Mouse (Mus musculus) forebrain, embryonic 13.5 days (tissue): ENCODE data around the gene BC004004. TPM values are rescaled to one million over a fixed set of nuclear protein-coding genes. Genes with fewer than 3 reads are reported as not detected.
"Not testable (repeated sequence)": the region's sequence is repeated elsewhere in the genome, so short reads cannot be mapped to it uniquely, and the experiment has no call there.

ENCODE experiments used
- ATAC-seq: fragments of 200-750 bp; cut with Nextera tagmentation; 2 replicates; pipeline ENCODE4 v1.8.0; 2017
- H3K27ac ChIP-seq: fragments of 300-500 bp; sonication (generic); 2 replicates; pipeline ENCODE4 v1.5.1; 2015; ENCODE audit warnings: inconsistent platforms, mild to moderate bottlenecking, moderate library complexity
- H3K27me3 ChIP-seq: fragments of 300-500 bp; sonication (generic); 2 replicates; pipeline ENCODE4 v1.6.1; 2015; ENCODE audit warnings: mild to moderate bottlenecking, inconsistent platforms
- H3K36me3 ChIP-seq: fragments of 300-500 bp; sonication (generic); 2 replicates; pipeline ENCODE4 v1.6.1; 2015; ENCODE audit warnings: mild to moderate bottlenecking, inconsistent platforms; ENCODE audit not compliant: poor library complexity, severe bottlenecking
- H3K4me1 ChIP-seq: fragments of 300-500 bp; sonication (generic); 2 replicates; pipeline ENCODE4 v1.6.1; 2015; ENCODE audit warnings: inconsistent platforms
- H3K4me2 ChIP-seq: fragments of 300-500 bp; sonication (generic); 2 replicates; pipeline ENCODE4 v1.6.1; 2015; ENCODE audit warnings: inconsistent platforms, mild to moderate bottlenecking, moderate library complexity
- H3K4me3 ChIP-seq: fragments of 300-500 bp; sonication (generic); 2 replicates; pipeline ENCODE4 v1.5.1; 2015; ENCODE audit warnings: mild to moderate bottlenecking, inconsistent platforms
- H3K9ac ChIP-seq: fragments of 300-500 bp; sonication (generic); 2 replicates; pipeline ENCODE4 v1.6.1; 2015; ENCODE audit warnings: mild to moderate bottlenecking, inconsistent platforms
- H3K9me3 ChIP-seq: fragments of 300-500 bp; sonication (generic); replicated peaks from 2 replicates; pipeline ENCODE4 v1.6.1; 2016; ENCODE audit warnings: inconsistent platforms
- WGBS: fragments of 180-500 bp; shearing (Covaris S2); methylation state at CpG from one replicate; pipeline ENCODE4 v1.1.7; 2015; 5-methylcytosine and 5-hydroxymethylcytosine counted together
- polyA plus RNA-seq: library from polyadenylated mRNA; unstranded; fragments of >200 nt; fragmentation: Nextera tagmentation; extraction: Ambion mirVana; gene quantifications from 2 replicates; pipeline ENCODE4 v1.2.1, GENCODE M21; 2015

Gene BC004004
- polyA plus RNA-seq, 1 experiment from 2014 or later = 78.7 TPM

DNA sequence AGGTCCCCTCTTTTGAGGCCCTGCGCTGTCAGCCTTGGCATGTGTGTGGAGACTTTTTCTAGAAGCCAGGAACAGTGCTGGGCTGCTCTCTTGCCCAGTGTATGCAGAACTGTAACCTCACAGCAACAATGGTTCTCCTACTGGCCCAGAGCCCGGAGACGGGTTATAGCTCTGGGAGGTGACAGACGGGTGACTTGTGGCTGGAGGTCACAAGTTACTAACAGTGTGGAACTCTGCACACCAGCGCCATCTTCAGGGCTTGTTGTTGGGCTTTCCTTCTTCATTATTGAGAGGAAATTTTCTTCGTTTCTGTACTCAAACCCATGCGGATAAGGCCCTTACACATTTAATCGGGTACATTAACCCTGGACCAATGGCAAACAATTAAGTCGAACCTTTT, 19.1 kb upstream of the BC004004 start:
- Histone ChIP-seq H3K4me3 (no peak overlapping the region), H3K36me3 (peaks cover 45% of the 10 kb centered on the region), H3K27me3 (no peaks in the 10 kb centered on the region), H3K4me1 (peaks cover 40% of the 10 kb centered on the region), H3K9ac (no peak overlapping the region), H3K4me2 (no peak overlapping the region), H3K9me3 (no peaks in the 10 kb centered on the region), H3K27ac (no peak overlapping the region)
- 71% methylated on average over 9 of the region's 9 CpGs for WGBS
- ATAC-seq = no peak

DNA sequence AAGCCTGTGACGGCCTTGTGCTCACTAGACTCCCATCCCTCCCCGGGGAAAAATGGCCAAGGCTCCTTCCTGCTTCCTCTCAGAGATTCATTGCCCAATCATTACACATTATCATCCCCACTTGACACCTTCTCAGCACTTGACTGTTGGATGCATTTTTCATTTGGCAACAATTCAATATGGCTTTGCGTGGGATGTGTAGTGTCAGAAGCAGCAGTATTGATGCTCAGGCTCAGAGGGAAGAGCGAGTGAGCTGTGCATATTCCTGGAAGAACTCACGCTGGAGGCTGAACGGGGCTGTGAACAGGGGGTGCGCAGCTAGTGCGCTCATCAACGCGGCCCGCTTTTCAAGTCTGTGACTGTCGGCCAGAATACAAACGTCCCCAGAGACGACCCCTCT, 17.6 kb upstream of the BC004004 start:
- not testable (repeated sequence) for ATAC-seq, H3K4me2 ChIP-seq
- 0 out of 2 replicates have a peak overlapping the region, but pooled peaks have one; percentile 17 for H3K27ac ChIP-seq

DNA sequence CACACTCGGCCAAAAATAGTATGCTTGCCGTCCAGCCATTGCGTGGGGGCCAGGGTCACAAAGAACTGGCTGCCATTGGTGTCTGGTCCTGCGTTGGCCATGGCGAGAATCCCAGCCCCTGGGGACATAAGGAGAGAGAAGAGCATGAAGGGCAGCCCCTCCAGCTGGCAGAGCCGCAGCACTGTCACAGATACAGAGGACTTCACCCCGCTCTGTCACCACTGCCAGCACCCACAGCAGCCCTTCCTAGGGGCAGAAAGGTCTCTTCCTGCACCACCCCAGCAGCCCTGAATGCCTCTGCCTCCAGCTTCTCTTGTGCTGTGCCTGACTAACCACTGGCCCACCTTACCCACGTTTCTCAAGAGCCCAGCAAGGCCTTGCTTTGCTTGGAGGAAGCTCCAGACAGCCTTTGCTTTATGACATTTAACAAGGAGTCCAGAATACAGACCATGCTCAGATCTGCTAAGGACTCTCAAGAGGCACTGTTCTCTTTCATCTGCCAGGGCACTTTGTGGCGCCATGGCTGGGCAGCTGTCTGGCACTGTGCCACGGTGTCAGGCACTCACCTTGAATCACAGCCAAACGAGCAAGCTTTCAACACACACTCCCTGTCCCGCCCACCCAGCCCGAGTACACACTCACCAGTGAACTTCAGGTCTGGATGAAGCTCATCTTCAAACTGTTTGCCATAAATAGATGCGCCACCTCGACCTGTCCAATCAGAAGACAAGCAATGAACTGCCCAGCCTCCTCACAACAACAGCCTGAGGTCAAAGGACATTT, 16.8 kb upstream of the BC004004 start:
- Histone ChIP-seq H3K27ac (peak overlapping the region; percentile 17; the same call in 1 of the 2 replicates), H3K36me3 (peaks cover 60% of the 10 kb centered on the region), H3K27me3 (no peaks in the 10 kb centered on the region), H3K9ac (no peak overlapping the region; the same call in 1 of the 2 replicates), H3K4me2 (no peak overlapping the region), H3K9me3 (no peaks in the 10 kb centered on the region), H3K4me1 (peaks cover 20% of the 10 kb centered on the region), H3K4me3 (no peak overlapping the region)
- no peak for ATAC-seq
- 68% methylated on average over 15 of the region's 15 CpGs for WGBS

More for the DNA sequence above, 17.6 kb upstream of the BC004004 start:
- H3K36me3 ChIP-seq = peaks cover 52% of the 10 kb centered on the region
- peaks cover 25% of the 10 kb centered on the region for H3K4me1 ChIP-seq
- not testable (repeated sequence) for H3K9ac ChIP-seq, H3K9me3 ChIP-seq, H3K27me3 ChIP-seq, H3K4me3 ChIP-seq
- WGBS = 89% methylated on average over 14 of the region's 14 CpGs

DNA sequence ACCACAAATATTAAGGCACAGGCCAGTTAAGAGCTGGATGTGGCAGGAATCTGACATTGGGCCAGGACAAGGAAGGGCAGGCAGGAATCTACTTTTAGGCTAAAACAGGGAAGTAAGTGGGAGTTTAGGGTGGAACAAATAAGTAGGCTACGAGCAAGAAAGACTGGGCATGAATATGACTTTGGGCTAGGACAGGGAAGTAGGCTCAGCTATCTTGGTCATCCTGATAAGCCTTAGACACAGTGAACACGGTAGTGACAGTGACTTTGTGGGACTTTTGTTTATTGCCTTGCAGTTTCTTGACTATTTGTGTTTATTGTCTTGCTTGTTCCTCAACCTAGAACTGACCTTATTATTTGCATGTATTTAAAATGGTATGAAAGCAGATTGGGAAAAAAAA, 15.4 kb upstream of the BC004004 start:
- ATAC-seq = no peak
- WGBS = 94% methylated on average over 2 of the region's 2 CpGs
- Histone ChIP-seq H3K4me2 (no peak overlapping the region), H3K4me3 (no peak overlapping the region), H3K36me3 (peaks cover 74% of the 10 kb centered on the region), H3K27me3 (no peaks in the 10 kb centered on the region), H3K4me1 (peaks cover 20% of the 10 kb centered on the region), H3K27ac (no peak overlapping the region), H3K9me3 (no peaks in the 10 kb centered on the region), H3K9ac (no peak overlapping the region)

DNA sequence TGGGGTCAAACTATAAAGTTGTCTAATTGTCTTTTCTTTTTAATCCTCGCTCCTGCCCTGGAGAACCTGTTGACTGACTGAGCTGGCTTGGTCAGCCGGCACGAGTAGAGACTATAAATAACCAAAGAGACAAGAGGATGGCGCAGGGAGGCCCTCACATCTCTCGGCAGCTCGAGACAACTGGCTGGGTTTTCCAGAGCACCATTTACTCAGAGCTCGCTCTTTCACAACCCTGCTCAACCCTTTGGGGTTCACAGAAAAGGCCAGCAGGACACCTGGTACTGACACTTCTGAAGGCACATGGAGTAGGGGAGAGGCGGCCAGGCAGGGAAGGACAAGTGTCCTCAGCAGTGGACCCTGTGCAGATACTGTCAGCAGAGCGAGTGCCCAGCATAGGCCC, 14.9 kb upstream of the BC004004 start:
- H3K36me3 ChIP-seq = peaks cover 79% of the 10 kb centered on the region
- H3K9ac ChIP-seq = no peak overlapping the region
- ATAC-seq = no peak
- H3K4me2 ChIP-seq = no peak overlapping the region
- no peaks in the 10 kb centered on the region for H3K27me3 ChIP-seq
- H3K27ac ChIP-seq = no peak overlapping the region
- H3K9me3 ChIP-seq = no peaks in the 10 kb centered on the region
- no peak overlapping the region for H3K4me3 ChIP-seq
- H3K4me1 ChIP-seq = peaks cover 20% of the 10 kb centered on the region
- 86% methylated on average over 9 of the region's 9 CpGs for WGBS

DNA sequence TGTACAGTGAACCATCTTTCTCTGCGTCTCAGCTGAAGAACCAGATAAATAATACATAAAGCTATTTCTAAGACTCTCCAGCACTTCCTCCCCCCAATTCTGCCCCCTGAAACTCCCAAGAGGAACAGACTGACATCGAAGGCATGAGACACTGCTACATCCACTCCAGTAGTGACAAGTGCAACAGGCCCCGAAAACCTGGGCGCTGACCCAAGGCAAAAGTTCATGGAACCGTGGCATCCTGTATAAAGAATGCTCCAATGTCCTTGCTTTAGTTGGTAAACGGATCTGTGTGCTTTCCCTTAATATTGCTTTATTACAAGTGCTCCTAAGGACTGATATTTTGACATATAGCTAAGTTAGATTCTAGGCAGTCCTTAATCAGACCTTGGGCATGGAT, 13.8 kb upstream of the BC004004 start:
- not testable (repeated sequence) for H3K27me3 ChIP-seq, ATAC-seq, H3K4me3 ChIP-seq, H3K9ac ChIP-seq, H3K4me2 ChIP-seq, H3K9me3 ChIP-seq, H3K27ac ChIP-seq
- Histone ChIP-seq H3K4me1 (peaks cover 24% of the 10 kb centered on the region), H3K36me3 (peaks cover 79% of the 10 kb centered on the region)
- 93% methylated on average over 6 of the region's 6 CpGs for WGBS

DNA sequence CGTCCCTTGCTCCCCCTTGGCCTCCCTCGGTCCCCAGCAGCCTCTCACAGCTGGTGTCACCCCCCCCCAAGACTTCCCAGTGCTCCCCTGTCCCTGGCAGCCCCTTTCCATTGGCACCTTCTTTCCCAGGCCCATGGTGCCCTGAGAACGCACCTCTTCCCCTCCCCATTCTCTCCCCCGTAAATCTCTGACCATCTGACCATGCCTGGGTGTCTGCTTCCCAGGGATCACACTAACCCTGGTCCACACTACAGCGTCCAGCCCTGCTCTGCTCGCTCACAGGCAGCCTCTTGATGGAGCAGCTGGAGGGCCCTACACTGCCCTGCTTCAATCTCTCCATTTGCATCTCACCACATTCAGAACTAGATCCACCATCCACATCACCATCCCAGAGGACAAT, 12.1 kb upstream of the BC004004 start:
- Histone ChIP-seq H3K4me1 (peaks cover 34% of the 10 kb centered on the region), H3K27ac (no peak overlapping the region), H3K36me3 (peaks cover 81% of the 10 kb centered on the region), H3K9ac (peak overlapping the region; percentile 36; the same call in 1 of the 2 replicates), H3K4me2 (no peak overlapping the region), H3K4me3 (no peak overlapping the region), H3K9me3 (no peaks in the 10 kb centered on the region), H3K27me3 (no peaks in the 10 kb centered on the region)
- ATAC-seq = no peak
- WGBS = 88% methylated on average over 6 of the region's 6 CpGs

DNA sequence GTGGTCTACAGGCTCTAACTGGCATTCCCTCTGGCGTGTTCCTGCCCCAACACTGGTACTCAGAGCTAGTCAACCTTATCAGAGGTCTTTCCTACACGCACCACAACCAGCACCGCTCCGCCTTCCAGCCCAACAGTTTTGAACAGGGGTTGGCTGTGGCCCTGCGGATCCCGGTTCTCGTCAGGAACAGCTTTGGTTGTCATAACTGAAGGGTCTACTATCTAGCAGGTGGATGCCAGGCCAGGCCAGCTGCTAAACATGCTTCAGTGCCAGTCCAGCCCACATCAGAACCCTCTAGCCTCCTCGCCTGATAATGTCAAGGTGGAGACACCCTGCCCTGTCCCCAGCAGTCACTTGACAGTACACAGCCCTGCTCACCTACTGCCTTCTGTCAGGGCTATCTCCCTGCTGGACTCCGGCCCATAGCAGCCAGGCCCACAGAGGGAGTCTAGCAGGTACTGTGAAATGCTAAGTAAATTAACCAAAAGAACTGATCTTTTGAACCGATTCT, 11.5 kb upstream of the BC004004 start:
- H3K27me3 ChIP-seq = no peaks in the 10 kb centered on the region
- H3K4me1 ChIP-seq = peaks cover 34% of the 10 kb centered on the region
- no peak overlapping the region for H3K4me2 ChIP-seq
- no peaks in the 10 kb centered on the region for H3K9me3 ChIP-seq
- ATAC-seq = no peak
- peaks cover 78% of the 10 kb centered on the region for H3K36me3 ChIP-seq
- WGBS = 94% methylated on average over 10 of the region's 10 CpGs
- 0 out of 2 replicates have a peak overlapping the region, but pooled peaks have one; percentile 36 for H3K9ac ChIP-seq
- H3K4me3 ChIP-seq = no peak overlapping the region
- H3K27ac ChIP-seq = no peak overlapping the region

DNA sequence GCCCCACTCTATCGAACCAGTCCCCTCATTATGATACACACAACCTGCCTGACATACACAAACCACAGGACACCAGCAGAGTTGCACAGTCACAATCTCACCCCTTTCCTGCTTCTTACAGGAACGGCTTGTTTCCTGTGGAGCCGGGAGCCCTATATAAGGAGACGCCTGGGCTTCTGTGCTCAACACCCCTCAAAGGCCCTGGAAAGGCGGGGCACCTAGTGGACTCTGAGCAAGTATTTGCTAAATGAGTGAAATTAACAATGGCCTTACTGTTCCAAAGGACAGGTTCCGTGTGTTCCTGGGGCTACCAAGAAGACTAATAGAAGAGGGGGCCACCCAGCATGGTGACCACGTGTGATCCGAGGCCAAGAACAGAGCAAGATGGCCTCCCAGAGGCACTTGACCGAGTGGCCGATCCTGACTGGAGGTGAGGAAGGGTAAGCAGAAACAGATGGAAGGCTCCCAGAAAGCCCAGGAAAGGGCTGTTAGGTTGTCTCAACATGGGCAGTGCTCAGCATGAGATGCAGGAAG, 10.5 kb upstream of the BC004004 start:
- no peaks in the 10 kb centered on the region for H3K27me3 ChIP-seq
- H3K4me3 ChIP-seq = no peak overlapping the region
- ATAC-seq = no peak
- H3K4me2 ChIP-seq = no peak overlapping the region
- H3K9me3 ChIP-seq = no peaks in the 10 kb centered on the region
- 89% methylated on average over 10 of the region's 10 CpGs for WGBS
- peaks cover 34% of the 10 kb centered on the region for H3K4me1 ChIP-seq
- no peak overlapping the region for H3K27ac ChIP-seq
- H3K36me3 ChIP-seq = peaks cover 69% of the 10 kb centered on the region
- 0 out of 2 replicates have a peak overlapping the region, but pooled peaks have one; percentile 18 for H3K9ac ChIP-seq

DNA sequence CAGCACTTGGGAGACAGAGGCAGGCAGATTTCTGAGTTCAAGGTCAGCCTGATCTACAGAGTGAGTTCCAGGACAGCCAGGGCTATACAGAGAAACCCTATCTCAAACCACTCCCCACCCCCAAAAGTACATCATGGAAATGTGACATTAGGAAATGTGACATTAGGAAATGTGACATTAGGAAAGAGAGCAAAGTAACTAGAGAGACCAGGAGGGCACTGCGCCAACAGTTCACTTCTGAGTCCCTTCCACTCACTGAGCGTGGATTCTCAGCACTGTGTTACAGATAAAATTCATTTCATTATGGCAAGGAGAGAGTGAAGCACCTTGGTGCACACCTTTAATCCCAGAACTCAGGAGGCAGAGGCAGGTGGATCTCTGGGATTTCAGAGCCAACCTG, 9.7 kb upstream of the BC004004 start:
- no peak overlapping the region for H3K4me3 ChIP-seq
- WGBS = 92% methylated on average over 2 of the region's 2 CpGs
- no peak for ATAC-seq
- no peak overlapping the region for H3K4me2 ChIP-seq
- peaks cover 64% of the 10 kb centered on the region for H3K36me3 ChIP-seq
- H3K9me3 ChIP-seq = no peaks in the 10 kb centered on the region
- H3K27ac ChIP-seq = no peak overlapping the region
- H3K27me3 ChIP-seq = no peaks in the 10 kb centered on the region
- peaks cover 37% of the 10 kb centered on the region for H3K4me1 ChIP-seq
- 0 out of 2 replicates have a peak overlapping the region, but pooled peaks have one; percentile 38 for H3K9ac ChIP-seq

DNA sequence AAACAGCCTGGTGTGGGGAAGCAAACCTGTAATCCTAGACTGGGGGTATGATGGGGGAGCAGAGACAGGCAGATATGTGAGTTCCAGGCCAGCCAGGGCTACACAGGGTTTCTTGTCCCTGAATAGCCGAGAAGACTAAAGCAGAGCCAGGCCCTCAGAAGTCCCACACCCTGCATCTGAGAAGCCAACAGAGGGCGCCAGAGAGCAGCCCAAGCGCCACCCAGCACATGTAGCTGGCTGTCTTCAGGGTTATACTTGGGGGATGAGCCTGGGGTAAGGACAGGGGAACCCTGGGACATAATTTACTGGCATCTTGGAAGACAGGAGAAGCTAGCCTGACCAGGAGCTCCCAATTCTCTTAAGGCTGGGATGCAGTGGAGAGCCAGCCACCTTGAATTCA, 9.1 kb upstream of the BC004004 start:
- no peak overlapping the region for H3K4me2 ChIP-seq
- H3K27ac ChIP-seq = no peak overlapping the region
- H3K9me3 ChIP-seq = no peaks in the 10 kb centered on the region
- H3K36me3 ChIP-seq = peaks cover 61% of the 10 kb centered on the region
- peak; percentile 72 for ATAC-seq
- H3K27me3 ChIP-seq = no peaks in the 10 kb centered on the region
- WGBS = 4% methylated on average over 3 of the region's 3 CpGs
- H3K9ac ChIP-seq = peak overlapping the region; percentile 38; the same call in 1 of the 2 replicates
- no peak overlapping the region for H3K4me3 ChIP-seq
- peaks cover 41% of the 10 kb centered on the region for H3K4me1 ChIP-seq

DNA sequence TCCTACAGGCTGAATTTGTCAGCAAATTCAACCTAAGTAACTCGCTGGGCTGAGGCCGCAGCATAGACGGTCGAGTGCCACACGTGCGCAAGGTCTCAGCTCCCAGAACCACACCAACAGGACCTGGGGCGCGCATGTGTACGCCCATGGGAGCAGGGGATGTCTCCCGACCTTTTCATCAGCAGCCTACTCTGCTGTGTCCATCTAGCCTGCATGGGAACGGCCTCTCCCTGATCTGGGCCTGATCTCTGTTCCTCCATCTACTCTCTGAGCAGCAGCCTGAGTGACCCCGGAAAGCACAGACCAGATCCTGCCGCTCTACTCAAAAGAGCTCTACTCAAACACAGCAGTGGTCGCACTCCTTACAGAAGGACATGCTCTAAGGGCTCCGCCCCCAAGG, 8.1 kb upstream of the BC004004 start:
- Histone ChIP-seq H3K4me3 (no peak overlapping the region), H3K27me3 (no peaks in the 10 kb centered on the region), H3K36me3 (peaks cover 59% of the 10 kb centered on the region), H3K4me2 (no peak overlapping the region), H3K4me1 (peaks cover 43% of the 10 kb centered on the region), H3K9ac (0 out of 2 replicates have a peak overlapping the region, but pooled peaks have one; percentile 30), H3K9me3 (no peaks in the 10 kb centered on the region), H3K27ac (no peak overlapping the region)
- no peak for ATAC-seq
- WGBS = 88% methylated on average over 15 of the region's 15 CpGs
